Mouse (Mus musculus): ENCODE data around the gene Cxcl2. TPM values are rescaled to one million over a fixed set of nuclear protein-coding genes. Genes with fewer than 3 reads are reported as not detected.

The Cxcl2 gene
- not detected in 2 replicates for polyA plus RNA-seq (2015; fragmentation: Nextera tagmentation; extraction: Ambion mirVana)

- H3K4me3 ChIP-seq (replicated peaks), result peak within 1 kb of the TSS; percentile 30
- peak within 1 kb of the TSS; percentile 71 for H3K4me2 ChIP-seq
- no peaks in the 10 kb centered on the region for H3K36me3 ChIP-seq
- no peaks in the 10 kb centered on the region for H3K9me3 ChIP-seq
- no peak within 1 kb of the TSS for H3K27ac ChIP-seq
- no peak within 1 kb of the TSS for H3K9ac ChIP-seq
- peaks cover 21% of the 10 kb centered on the region for H3K27me3 ChIP-seq (replicated peaks)
- peaks cover 9% of the 10 kb centered on the region; the same call in 1 of the 2 replicates for H3K4me1 ChIP-seq
- WGBS, result 9% methylated on average over 22 of the region's 22 CpGs
- ATAC-seq (ENCODE audit: insufficient read depth, low FRiP score, low read depth), result peak; percentile 56; the same call in 1 of the 2 replicates
Observed at GRCm38 (mm10) chr5:90903339-90904020, at the start of gene Cxcl2. Cxcl2 (plus strand) TSS chr5:90903871.

GRCm38 (mm10) chr5:90855308-90856230, 48.1 kb upstream of the Cxcl2 start:
- Histone ChIP-seq H3K9ac (no peak overlapping the region), H3K36me3 (no peaks in the 10 kb centered on the region), H3K4me2 (no peak overlapping the region), H3K9me3 (no peaks in the 10 kb centered on the region), H3K4me3 (replicated peaks) (no peak overlapping the region), H3K4me1 (no peaks in the 10 kb centered on the region), H3K27ac (no peak overlapping the region), H3K27me3 (replicated peaks) (no peaks in the 10 kb centered on the region)
- 59% methylated on average over 7 of the region's 7 CpGs for WGBS
- no peak for ATAC-seq (ENCODE audit: insufficient read depth, low FRiP score, low read depth)

- no peak overlapping the region for H3K27ac ChIP-seq
- 74% methylated on average over 5 of the region's 5 CpGs for WGBS
- no peaks in the 10 kb centered on the region for H3K36me3 ChIP-seq
- H3K9ac ChIP-seq, result no peak overlapping the region
- ATAC-seq (ENCODE audit: insufficient read depth, low FRiP score, low read depth), result no peak
- H3K4me3 ChIP-seq (replicated peaks), result no peak overlapping the region
- no peaks in the 10 kb centered on the region for H3K4me1 ChIP-seq
- no peak overlapping the region for H3K4me2 ChIP-seq
- H3K27me3 ChIP-seq (replicated peaks), result no peaks in the 10 kb centered on the region
- no peaks in the 10 kb centered on the region for H3K9me3 ChIP-seq
Observed at GRCm38 (mm10) chr5:90857463-90857862, 46.2 kb upstream of the Cxcl2 start.

- H3K27me3 ChIP-seq (replicated peaks), result no peaks in the 10 kb centered on the region
- H3K27ac ChIP-seq, result no peak overlapping the region
- 67% methylated on average over 2 of the region's 2 CpGs for WGBS
- H3K4me1 ChIP-seq, result no peaks in the 10 kb centered on the region
- H3K4me3 ChIP-seq (replicated peaks), result no peak overlapping the region
- no peak overlapping the region for H3K9ac ChIP-seq
- H3K9me3 ChIP-seq, result no peaks in the 10 kb centered on the region
- ATAC-seq (ENCODE audit: insufficient read depth, low FRiP score, low read depth), result no peak
- H3K4me2 ChIP-seq, result no peak overlapping the region
- H3K36me3 ChIP-seq, result no peaks in the 10 kb centered on the region
Observed at GRCm38 (mm10) chr5:90858429-90858828, 45.2 kb upstream of the Cxcl2 start.

- no peak for ATAC-seq (ENCODE audit: insufficient read depth, low FRiP score, low read depth)
- no peak overlapping the region for H3K4me2 ChIP-seq
- no peaks in the 10 kb centered on the region for H3K9me3 ChIP-seq
- no peaks in the 10 kb centered on the region for H3K36me3 ChIP-seq
- no peaks in the 10 kb centered on the region for H3K4me1 ChIP-seq
- no peak overlapping the region for H3K27ac ChIP-seq
- H3K9ac ChIP-seq, result no peak overlapping the region
- 78% methylated on average over 3 of the region's 3 CpGs for WGBS
- H3K27me3 ChIP-seq (replicated peaks), result no peaks in the 10 kb centered on the region
- H3K4me3 ChIP-seq (replicated peaks), result no peak overlapping the region
Observed at GRCm38 (mm10) chr5:90859031-90859430, 44.6 kb upstream of the Cxcl2 start.

GRCm38 (mm10) chr5:90861876-90862375, 41.7 kb upstream of the Cxcl2 start:
- ATAC-seq (ENCODE audit: insufficient read depth, low FRiP score, low read depth), result no peak
- WGBS, result 72% methylated on average over 6 of the region's 6 CpGs
- no peaks in the 10 kb centered on the region for H3K27me3 ChIP-seq (replicated peaks)
- H3K4me3 ChIP-seq (replicated peaks), result no peak overlapping the region
- H3K4me1 ChIP-seq, result no peaks in the 10 kb centered on the region
- H3K9ac ChIP-seq, result no peak overlapping the region
- H3K4me2 ChIP-seq, result no peak overlapping the region
- no peaks in the 10 kb centered on the region for H3K9me3 ChIP-seq
- H3K27ac ChIP-seq, result no peak overlapping the region
- no peaks in the 10 kb centered on the region for H3K36me3 ChIP-seq

- Histone ChIP-seq H3K9me3 (no peaks in the 10 kb centered on the region), H3K27ac (no peak overlapping the region), H3K4me1 (no peaks in the 10 kb centered on the region), H3K9ac (no peak overlapping the region), H3K27me3 (replicated peaks) (no peaks in the 10 kb centered on the region), H3K4me3 (replicated peaks) (no peak overlapping the region), H3K36me3 (no peaks in the 10 kb centered on the region), H3K4me2 (no peak overlapping the region)
- ATAC-seq (ENCODE audit: insufficient read depth, low FRiP score, low read depth), result no peak
Observed at GRCm38 (mm10) chr5:90866770-90867169, 36.9 kb upstream of the Cxcl2 start.

- Histone ChIP-seq H3K9me3 (no peaks in the 10 kb centered on the region), H3K4me2 (no peak overlapping the region), H3K36me3 (no peaks in the 10 kb centered on the region), H3K9ac (no peak overlapping the region), H3K4me1 (no peaks in the 10 kb centered on the region), H3K4me3 (replicated peaks) (no peak overlapping the region), H3K27ac (no peak overlapping the region), H3K27me3 (replicated peaks) (no peaks in the 10 kb centered on the region)
- WGBS, result 79% methylated on average over 7 of the region's 7 CpGs
- peak; percentile 27; the same call in 1 of the 2 replicates for ATAC-seq (ENCODE audit: insufficient read depth, low FRiP score, low read depth)
Observed at GRCm38 (mm10) chr5:90872377-90872776, 31.3 kb upstream of the Cxcl2 start.

- 49% methylated on average over 4 of the region's 4 CpGs for WGBS
- Histone ChIP-seq H3K9me3 (no peaks in the 10 kb centered on the region), H3K4me1 (no peaks in the 10 kb centered on the region), H3K4me3 (replicated peaks) (no peak overlapping the region), H3K9ac (no peak overlapping the region), H3K27me3 (replicated peaks) (no peaks in the 10 kb centered on the region), H3K27ac (no peak overlapping the region), H3K36me3 (no peaks in the 10 kb centered on the region), H3K4me2 (no peak overlapping the region)
- ATAC-seq (ENCODE audit: insufficient read depth, low FRiP score, low read depth), result no peak
Observed at GRCm38 (mm10) chr5:90876045-90876444, 27.6 kb upstream of the Cxcl2 start.

- WGBS, result 58% methylated on average over 8 of the region's 8 CpGs
- ATAC-seq (ENCODE audit: insufficient read depth, low FRiP score, low read depth), result no peak
Observed at GRCm38 (mm10) chr5:90876471-90877172, 27.0 kb upstream of the Cxcl2 start.

GRCm38 (mm10) chr5:90877173-90877512, 26.5 kb upstream of the Cxcl2 start:
- ATAC-seq (ENCODE audit: insufficient read depth, low FRiP score, low read depth), result no peak
- H3K27me3 ChIP-seq (replicated peaks), result no peaks in the 10 kb centered on the region
- H3K4me1 ChIP-seq, result no peaks in the 10 kb centered on the region
- H3K36me3 ChIP-seq, result no peaks in the 10 kb centered on the region
- H3K27ac ChIP-seq, result no peak overlapping the region
- no peak overlapping the region for H3K9ac ChIP-seq
- no peak overlapping the region for H3K4me3 ChIP-seq (replicated peaks)
- H3K9me3 ChIP-seq, result no peaks in the 10 kb centered on the region
- H3K4me2 ChIP-seq, result no peak overlapping the region

More at GRCm38 (mm10) chr5:90876471-90877172, 27.0 kb upstream of the Cxcl2 start:
- no peaks in the 10 kb centered on the region for H3K9me3 ChIP-seq
- H3K36me3 ChIP-seq, result no peaks in the 10 kb centered on the region
- H3K4me3 ChIP-seq (replicated peaks), result no peak overlapping the region
- H3K4me2 ChIP-seq, result no peak overlapping the region
- no peaks in the 10 kb centered on the region for H3K4me1 ChIP-seq
- H3K27ac ChIP-seq, result no peak overlapping the region
- no peaks in the 10 kb centered on the region for H3K27me3 ChIP-seq (replicated peaks)
- no peak overlapping the region for H3K9ac ChIP-seq
